Mouse (Mus musculus) hindbrain, embryonic 11.5 days (tissue): ENCODE results near the gene Sirt2. TPM values are rescaled to one million over a fixed set of nuclear protein-coding genes. Genes with fewer than 3 reads are reported as not detected.
A peak's percentile ranks its signal among the peaks of the same experiment; 100 is the strongest.

Experiments
- ATAC-seq: fragments of 200-750 bp; cut with Nextera tagmentation; 2 replicates; pipeline ENCODE4 v1.8.0; 2017; ENCODE audit warnings: mild to moderate bottlenecking, moderate TSS enrichment, moderate library complexity; ENCODE audit not compliant: low FRiP score
- DNase-seq: peaks from one replicate; pipeline ENCODE4 v3.0.0-alpha.2; 2015; ENCODE audit warnings: low spot score
- H3K27ac ChIP-seq: fragments of 300-500 bp; sonication (generic); 2 replicates; pipeline ENCODE4 v1.5.1; 2014; ENCODE audit warnings: mild to moderate bottlenecking, low read depth, low read length
- H3K27me3 ChIP-seq: fragments of 300-500 bp; sonication (generic); 2 replicates; pipeline ENCODE4 v1.6.1; 2014; ENCODE audit warnings: mild to moderate bottlenecking, low read length, moderate library complexity, mixed read lengths; ENCODE audit not compliant: control insufficient read depth, insufficient read depth
- H3K36me3 ChIP-seq: fragments of 300-500 bp; sonication (generic); 2 replicates; pipeline ENCODE4 v1.6.1; 2014; ENCODE audit warnings: mild to moderate bottlenecking, low read length, moderate library complexity, mixed read lengths; ENCODE audit not compliant: control insufficient read depth, insufficient read depth
- H3K4me1 ChIP-seq: fragments of 300-500 bp; sonication (generic); replicated peaks from 2 replicates; pipeline ENCODE4 v1.6.1; 2014; ENCODE audit warnings: low read length, mixed read lengths; ENCODE audit not compliant: control insufficient read depth, insufficient read depth
- H3K4me2 ChIP-seq: fragments of 300-500 bp; sonication (generic); replicated peaks from 2 replicates; pipeline ENCODE4 v1.6.1; 2014; ENCODE audit warnings: mild to moderate bottlenecking, low read depth, low read length
- H3K4me3 ChIP-seq: fragments of 300-500 bp; sonication (generic); 2 replicates; pipeline ENCODE4 v1.5.1; 2014; ENCODE audit warnings: low read depth, low read length
- H3K9ac ChIP-seq: fragments of 300-500 bp; sonication (generic); 2 replicates; pipeline ENCODE4 v1.6.1; 2014; ENCODE audit warnings: low read depth, low read length
- H3K9me3 ChIP-seq: fragments of 300-500 bp; sonication (generic); 2 replicates; pipeline ENCODE4 v1.6.1; 2016; ENCODE audit warnings: low read length; ENCODE audit not compliant: control insufficient read depth
- WGBS: fragments of 180-500 bp; shearing (Covaris S2); extraction: QIAGEN DNeasy Blood & Tissue Kit; methylation state at CpG from one replicate; pipeline ENCODE4 v1.1.7; 2014; 5-methylcytosine and 5-hydroxymethylcytosine counted together
- polyA plus RNA-seq: library from polyadenylated mRNA; unstranded; fragments of >200 nt; fragmentation: Nextera tagmentation; extraction: Ambion mirVana; gene quantifications from 2 replicates; pipeline ENCODE4 v1.2.1, GENCODE M21; 2014

The Sirt2 gene
- polyA plus RNA-seq, 1 experiment from 2014 or later: 79.1 TPM

DNA sequence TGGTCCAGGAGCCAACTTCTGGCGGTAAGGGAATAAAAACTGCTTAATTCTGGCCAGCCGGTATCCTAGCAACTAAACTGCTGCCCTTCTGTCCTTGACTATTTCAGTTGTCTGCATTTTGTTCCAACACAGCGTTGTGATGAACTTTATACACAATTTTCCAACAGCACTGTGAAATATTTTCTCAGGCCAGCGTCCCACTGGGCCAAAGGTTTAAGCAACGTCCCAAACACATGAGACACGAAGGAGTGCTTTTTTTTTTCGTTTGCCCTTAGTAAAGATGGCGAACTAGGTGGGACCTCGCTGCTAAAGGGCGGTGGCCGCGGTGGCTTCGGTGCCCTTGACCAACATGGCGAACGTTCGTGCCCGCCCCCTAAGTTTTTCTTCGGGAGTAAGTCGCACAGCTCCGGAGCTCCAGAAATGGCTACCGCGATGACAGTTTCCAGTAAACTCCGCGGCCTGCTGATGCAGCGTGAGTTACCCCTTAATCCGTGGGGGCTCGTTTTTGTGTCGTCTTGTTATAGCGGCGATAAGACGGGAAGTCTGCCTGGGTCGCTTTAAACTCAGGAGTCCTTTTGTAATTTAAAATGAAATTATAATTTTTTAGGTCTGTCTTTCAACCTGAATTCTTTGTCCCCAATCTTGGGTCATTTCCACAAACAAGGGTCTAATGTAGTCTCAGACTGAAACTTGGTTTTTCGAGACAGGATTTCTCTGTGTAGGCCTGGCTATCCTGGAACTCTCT, 58.6 kb downstream of the Sirt2 start, which contains the start of gene Ech1:
TSS of gene Ech1 (plus strand) at position 277 of the 745 bp plus-strand sequence.
- H3K4me3 ChIP-seq: peak within 1 kb of the TSS; percentile 40
- DNase-seq: peak; percentile 93
- 3% methylated on average over 33 of the region's 33 CpGs for WGBS
- H3K27me3 ChIP-seq: no peaks in the 10 kb centered on the region
- peak within 1 kb of the TSS; percentile 32 for H3K27ac ChIP-seq
- no peaks in the 10 kb centered on the region for H3K9me3 ChIP-seq
- H3K4me2 ChIP-seq: peak within 1 kb of the TSS; percentile 39
- ATAC-seq: peak; percentile 70
- peaks cover 14% of the 10 kb centered on the region for H3K36me3 ChIP-seq
- H3K4me1 ChIP-seq: 0 out of 2 replicates have a peak, but pooled peaks cover 1% of the 10 kb centered on the region
- peak within 1 kb of the TSS; percentile 62 for H3K9ac ChIP-seq

DNA sequence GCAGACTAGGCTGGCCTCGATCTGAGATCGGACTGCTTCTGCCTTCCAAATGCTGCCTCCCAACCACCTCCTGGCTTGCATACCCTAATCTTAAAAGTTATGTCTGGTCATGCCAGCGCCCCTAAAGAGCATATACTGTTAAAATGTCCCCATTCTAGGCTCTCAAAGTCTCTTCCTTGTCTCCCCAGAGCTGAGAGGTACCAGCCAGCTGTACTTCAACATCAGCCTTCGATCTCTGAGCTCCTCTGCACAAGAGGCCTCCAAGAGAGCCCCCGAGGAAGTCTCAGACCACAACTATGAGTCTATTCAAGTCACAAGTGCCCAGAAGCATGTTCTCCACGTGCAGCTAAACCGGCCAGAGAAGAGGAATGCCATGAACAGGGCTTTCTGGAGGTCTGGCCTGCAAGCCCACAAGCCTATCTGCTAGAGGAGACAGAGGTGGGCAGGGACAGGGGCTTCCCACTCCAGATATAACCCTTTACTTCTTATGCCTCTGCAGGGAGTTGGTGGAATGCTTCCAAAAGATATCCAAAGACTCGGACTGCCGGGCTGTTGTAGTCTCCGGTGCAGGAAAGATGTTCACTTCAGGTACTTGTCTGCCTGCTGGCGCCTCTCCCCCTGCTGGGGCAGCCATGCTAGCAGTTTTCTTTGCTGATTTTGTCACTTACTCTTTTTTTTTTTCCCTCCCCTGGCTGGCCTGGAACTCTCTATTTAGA, 59.3 kb downstream of the Sirt2 start:
- Histone ChIP-seq H3K36me3 (peaks cover 13% of the 10 kb centered on the region), H3K9ac (peak overlapping the region; percentile 62), H3K9me3 (no peaks in the 10 kb centered on the region), H3K27ac (0 out of 2 replicates have a peak overlapping the region, but pooled peaks have one; percentile 4), H3K27me3 (no peaks in the 10 kb centered on the region), H3K4me3 (peak overlapping the region; percentile 40), H3K4me1 (no peaks in the 10 kb centered on the region), H3K4me2 (peak overlapping the region; percentile 39)
- ATAC-seq (no peak), DNase-seq (no peak)
- 69% methylated on average over 11 of the region's 11 CpGs for WGBS

DNA sequence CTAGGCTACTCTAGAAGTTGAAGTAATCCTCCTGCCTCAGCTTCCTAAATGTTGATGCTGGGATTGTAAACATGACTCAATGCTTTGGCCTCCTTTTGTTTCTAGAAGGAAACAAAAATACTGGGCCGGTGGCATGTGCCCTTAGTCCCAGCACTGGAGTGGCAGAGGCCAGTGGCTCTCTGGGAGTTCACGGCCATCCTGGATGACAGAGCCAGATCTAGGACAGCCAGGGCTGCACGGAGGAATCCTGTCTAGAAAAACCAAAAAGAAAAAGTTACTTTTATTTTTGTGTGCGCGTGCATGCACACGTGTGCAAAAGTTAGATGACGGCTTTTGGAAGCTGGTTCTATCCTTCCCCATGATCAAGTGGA, 59.9 kb downstream of the Sirt2 start:
- no peaks in the 10 kb centered on the region for H3K27me3 ChIP-seq
- ATAC-seq (no peak), DNase-seq (no peak)
- no peaks in the 10 kb centered on the region for H3K4me1 ChIP-seq
- H3K9ac ChIP-seq: no peak overlapping the region
- WGBS: 94% methylated on average over 7 of the region's 7 CpGs
- peaks cover 8% of the 10 kb centered on the region for H3K36me3 ChIP-seq
- no peak overlapping the region for H3K27ac ChIP-seq
- no peak overlapping the region for H3K4me3 ChIP-seq
- no peaks in the 10 kb centered on the region for H3K9me3 ChIP-seq
- H3K4me2 ChIP-seq: no peak overlapping the region; the same call in 1 of the 2 replicates

DNA sequence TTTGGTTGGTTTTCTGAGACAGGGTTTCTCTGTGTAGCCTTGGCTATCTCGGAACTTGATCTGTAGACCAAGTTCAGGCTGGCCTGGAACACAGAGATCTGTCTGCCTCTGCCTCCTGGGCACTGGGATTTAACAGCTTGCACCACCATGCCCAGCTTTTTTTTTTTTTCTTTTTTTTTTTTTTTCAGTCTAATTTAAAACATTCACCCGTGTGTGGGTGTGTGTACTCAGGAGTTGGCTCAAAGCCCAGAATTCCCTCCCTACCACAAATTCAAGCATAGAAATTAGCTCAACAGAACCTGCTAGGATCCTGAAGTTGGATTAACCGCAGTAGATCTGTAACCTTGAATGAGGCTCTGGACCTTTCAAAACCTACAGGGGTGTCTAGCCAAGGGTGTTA, 60.8 kb downstream of the Sirt2 start:
- Histone ChIP-seq H3K27ac (no peak overlapping the region), H3K4me1 (no peaks in the 10 kb centered on the region), H3K9ac (no peak overlapping the region), H3K36me3 (peaks cover 3% of the 10 kb centered on the region; the same call in 1 of the 2 replicates), H3K27me3 (no peaks in the 10 kb centered on the region), H3K9me3 (no peaks in the 10 kb centered on the region), H3K4me3 (no peak overlapping the region), H3K4me2 (no peak overlapping the region)
- ATAC-seq (no peak), DNase-seq (no peak)
- WGBS: 79% methylated on average over 3 of the region's 3 CpGs

DNA sequence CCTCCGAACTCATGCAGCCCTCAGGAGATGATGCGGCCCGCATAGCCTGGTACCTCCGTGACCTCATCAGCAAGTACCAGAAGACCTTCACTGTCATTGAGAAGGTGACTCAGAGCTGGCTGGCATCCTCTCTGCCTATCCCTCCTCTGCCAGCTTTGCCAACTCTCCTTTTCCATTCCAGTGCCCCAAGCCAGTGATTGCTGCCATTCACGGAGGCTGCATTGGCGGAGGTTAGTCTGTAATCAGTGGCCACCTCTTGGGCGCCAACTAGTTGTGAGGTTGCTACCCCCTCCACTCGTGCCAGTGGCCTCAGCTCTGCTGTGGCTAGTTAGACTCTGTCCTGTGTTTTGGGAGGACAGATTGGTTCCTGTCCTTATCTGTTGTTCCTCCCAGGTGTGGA, 63.3 kb downstream of the Sirt2 start:
- Histone ChIP-seq H3K4me2 (no peak overlapping the region), H3K36me3 (no peaks in the 10 kb centered on the region), H3K9ac (no peak overlapping the region), H3K9me3 (no peaks in the 10 kb centered on the region), H3K27ac (no peak overlapping the region), H3K4me1 (no peaks in the 10 kb centered on the region), H3K4me3 (no peak overlapping the region), H3K27me3 (no peaks in the 10 kb centered on the region)
- no peak for ATAC-seq
- DNase-seq: no peak
- 95% methylated on average over 8 of the region's 8 CpGs for WGBS

DNA sequence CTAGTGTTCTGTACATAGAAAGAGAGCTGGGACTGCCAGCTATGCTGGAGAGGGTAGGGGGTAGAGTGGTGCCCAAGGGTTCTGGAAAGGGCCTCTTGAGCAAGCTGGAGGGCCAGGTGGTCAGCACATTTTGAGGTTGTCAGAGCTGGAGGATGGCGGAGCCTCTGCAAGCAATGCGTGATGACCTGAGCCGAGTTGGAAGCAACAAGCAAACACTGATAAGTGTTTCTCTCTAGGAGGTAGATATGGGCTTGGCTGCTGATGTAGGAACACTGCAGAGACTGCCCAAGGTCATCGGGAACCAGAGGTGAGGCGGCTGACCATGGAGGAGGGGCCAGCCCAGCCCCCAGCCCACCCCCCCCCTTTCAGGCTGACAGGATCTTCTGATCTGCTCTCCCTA, 64.4 kb downstream of the Sirt2 start:
- no peak for DNase-seq
- WGBS: 92% methylated on average over 5 of the region's 5 CpGs
- Histone ChIP-seq H3K4me3 (no peak overlapping the region), H3K27me3 (no peaks in the 10 kb centered on the region), H3K27ac (no peak overlapping the region), H3K36me3 (no peaks in the 10 kb centered on the region), H3K4me1 (no peaks in the 10 kb centered on the region), H3K4me2 (no peak overlapping the region), H3K9me3 (no peaks in the 10 kb centered on the region), H3K9ac (no peak overlapping the region)
- ATAC-seq: no peak

DNA sequence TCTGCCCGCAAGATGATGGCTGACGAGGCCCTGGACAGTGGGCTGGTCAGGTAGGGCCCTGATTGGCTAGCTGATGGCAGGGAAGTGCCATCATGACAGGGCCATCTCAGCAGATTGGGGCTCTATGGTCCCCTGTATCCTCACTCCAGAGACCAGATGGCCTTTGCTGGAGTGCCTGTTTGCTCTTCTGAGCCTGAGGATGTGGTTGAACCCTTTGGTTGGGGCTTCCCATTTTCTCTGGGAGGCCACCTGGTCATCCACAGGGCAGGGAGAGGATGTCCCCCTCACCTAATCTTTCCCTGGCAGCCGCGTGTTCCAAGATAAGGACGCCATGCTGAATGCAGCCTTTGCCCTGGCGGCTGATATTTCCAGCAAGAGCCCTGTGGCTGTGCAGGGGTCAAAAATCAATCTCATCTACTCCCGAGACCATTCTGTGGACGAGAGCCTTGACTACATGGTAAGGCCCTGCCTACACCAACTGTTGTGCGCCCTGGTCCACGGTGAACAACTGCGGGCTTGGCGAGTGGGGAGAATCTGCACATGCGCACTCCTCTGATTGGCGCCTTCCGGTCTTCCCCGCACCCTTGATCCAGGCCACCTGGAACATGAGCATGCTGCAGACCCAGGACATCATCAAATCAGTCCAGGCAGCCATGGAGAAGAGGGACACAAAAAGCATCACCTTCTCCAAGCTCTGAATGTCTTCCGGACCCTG, 65.0 kb downstream of the Sirt2 start:
- ATAC-seq: no peak
- Histone ChIP-seq H3K9me3 (no peaks in the 10 kb centered on the region), H3K4me3 (no peak overlapping the region), H3K36me3 (no peaks in the 10 kb centered on the region), H3K4me2 (no peak overlapping the region), H3K4me1 (no peaks in the 10 kb centered on the region), H3K9ac (no peak overlapping the region), H3K27me3 (no peaks in the 10 kb centered on the region), H3K27ac (no peak overlapping the region)
- no peak for DNase-seq
- WGBS: 93% methylated on average over 17 of the region's 17 CpGs

DNA sequence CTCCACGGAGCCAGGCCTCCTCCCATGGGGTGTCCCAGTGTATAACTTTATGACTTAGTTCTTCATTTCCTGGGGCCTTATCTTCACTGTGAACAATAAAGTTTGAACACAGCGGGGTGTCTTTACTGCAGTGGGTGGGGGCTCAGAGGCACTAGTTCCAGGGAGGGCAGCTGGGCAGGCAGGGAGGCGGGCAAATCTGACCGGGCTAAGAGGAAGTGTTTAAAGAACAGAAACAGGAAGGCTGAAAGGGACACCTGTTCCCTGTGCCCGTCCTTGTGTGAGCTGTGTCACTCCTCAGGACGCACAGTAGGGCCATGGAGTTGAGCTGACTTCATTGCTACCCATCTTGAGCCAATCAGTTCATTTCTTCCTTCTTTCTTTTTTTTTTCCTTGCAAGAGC, 65.6 kb downstream of the Sirt2 start:
- Histone ChIP-seq H3K4me2 (no peak overlapping the region), H3K9me3 (no peaks in the 10 kb centered on the region), H3K27me3 (no peaks in the 10 kb centered on the region), H3K36me3 (no peaks in the 10 kb centered on the region), H3K4me3 (no peak overlapping the region), H3K9ac (no peak overlapping the region), H3K4me1 (no peaks in the 10 kb centered on the region), H3K27ac (no peak overlapping the region)
- no peak for ATAC-seq
- DNase-seq: no peak
- 86% methylated on average over 6 of the region's 6 CpGs for WGBS
